Mouse (Mus musculus) C2C12 (cell line): ENCODE data around the gene Cflar. TPM values are rescaled to one million over a fixed set of nuclear protein-coding genes. Genes with fewer than 3 reads are reported as not detected.

Source experiments
- H3K27me3 ChIP-seq: one replicate; pipeline ENCODE4 v1.6.1; 2011; ENCODE audit not compliant: control insufficient read depth, insufficient read depth, insufficient read length
- H3K36me3 ChIP-seq: one replicate; pipeline ENCODE4 v1.6.1; 2011; ENCODE audit not compliant: control insufficient read depth, insufficient read depth
- H3K4me3 ChIP-seq: one replicate; pipeline ENCODE4 v1.5.1; 2011; ENCODE audit warnings: mild to moderate bottlenecking, control low read depth; ENCODE audit not compliant: poor library complexity, insufficient read depth, severe bottlenecking
- H3K79me2 ChIP-seq: one replicate; pipeline ENCODE4 v1.6.1; 2011; ENCODE audit not compliant: control insufficient read depth, insufficient read depth
- H3K79me3 ChIP-seq: one replicate; pipeline ENCODE4 v1.6.1; 2011; ENCODE audit warnings: low read depth, control low read depth
- H3ac ChIP-seq: one replicate; pipeline ENCODE3; 2011; ENCODE audit warnings: low read depth; ENCODE audit not compliant: control insufficient read depth, insufficient read length
- CEBPB ChIP-seq: IDR thresholded peaks from one replicate; pipeline ENCODE4 v1.6.1; 2011; ENCODE audit warnings: low read depth, mild to moderate bottlenecking, control low read depth, moderate library complexity
- CTCF ChIP-seq: IDR thresholded peaks from one replicate; pipeline ENCODE4 v1.5.1; 2011; ENCODE audit not compliant: control insufficient read depth, insufficient read depth, insufficient read length
- FOSL1 ChIP-seq: IDR thresholded peaks from one replicate; pipeline ENCODE4 v1.8.0; 2011; ENCODE audit warnings: mild to moderate bottlenecking, low read length; ENCODE audit not compliant: poor library complexity, insufficient read depth, severe bottlenecking
- MAX ChIP-seq: IDR thresholded peaks from one replicate; pipeline ENCODE4 v1.6.1; 2011; ENCODE audit warnings: mild to moderate bottlenecking, control low read depth
- MYOD1 ChIP-seq: IDR thresholded peaks from one replicate; pipeline ENCODE4 v1.6.1; 2011; ENCODE audit warnings: low read depth; ENCODE audit not compliant: control insufficient read depth, insufficient read length
- MYOG ChIP-seq: IDR thresholded peaks from one replicate; pipeline ENCODE4 v1.6.1; 2011; ENCODE audit not compliant: control insufficient read depth, insufficient read length; ENCODE audit errors: extremely low read depth
- USF1 ChIP-seq: IDR thresholded peaks from one replicate; pipeline ENCODE4 v1.6.1; 2011; ENCODE audit warnings: low read depth, mild to moderate bottlenecking, control low read depth, moderate library complexity
- polyA plus RNA-seq: library from polyadenylated mRNA; unstranded; fragments of >200 nt; fragmentation: generic; extraction: Trizol; gene quantifications from one replicate; pipeline ENCODE4 v1.2.1, GENCODE M21; 2012; ENCODE audit warnings: missing spikeins

Cflar gene
- polyA plus RNA-seq, 1 experiment = 23.6 TPM

DNA sequence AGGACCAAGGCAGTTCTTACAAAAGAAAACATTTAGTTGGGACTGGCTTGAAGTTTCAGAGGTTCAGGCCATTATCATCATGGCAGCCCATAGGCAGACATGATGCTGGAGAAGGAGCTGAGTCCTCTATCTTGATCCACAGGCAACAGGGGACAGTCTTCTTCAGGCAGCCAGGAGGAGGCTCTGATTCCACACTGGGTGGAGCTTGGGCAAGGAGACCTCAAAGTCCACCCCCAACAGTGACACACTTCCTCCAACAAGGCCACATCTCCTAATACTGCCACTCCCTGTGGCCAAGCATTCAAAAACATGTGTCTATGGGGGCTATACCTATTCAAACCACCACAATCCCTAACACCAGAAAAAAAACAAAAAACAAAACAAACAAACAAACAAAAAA is 62.0 kb downstream of the Cflar start:
- TF ChIP-seq CEBPB (no peak), MYOD1 (no peak), MAX (no peak), CTCF (no peak), MYOG (no peak), USF1 (no peak), FOSL1 (no peak)
- no peaks in the 10 kb centered on the region for H3K27me3 ChIP-seq
- no peaks in the 10 kb centered on the region for H3K79me3 ChIP-seq
- H3K36me3 ChIP-seq = no peaks in the 10 kb centered on the region
- H3K4me3 ChIP-seq = no peak overlapping the region
- H3K79me2 ChIP-seq = no peaks in the 10 kb centered on the region
- H3ac ChIP-seq = no peak overlapping the region

DNA sequence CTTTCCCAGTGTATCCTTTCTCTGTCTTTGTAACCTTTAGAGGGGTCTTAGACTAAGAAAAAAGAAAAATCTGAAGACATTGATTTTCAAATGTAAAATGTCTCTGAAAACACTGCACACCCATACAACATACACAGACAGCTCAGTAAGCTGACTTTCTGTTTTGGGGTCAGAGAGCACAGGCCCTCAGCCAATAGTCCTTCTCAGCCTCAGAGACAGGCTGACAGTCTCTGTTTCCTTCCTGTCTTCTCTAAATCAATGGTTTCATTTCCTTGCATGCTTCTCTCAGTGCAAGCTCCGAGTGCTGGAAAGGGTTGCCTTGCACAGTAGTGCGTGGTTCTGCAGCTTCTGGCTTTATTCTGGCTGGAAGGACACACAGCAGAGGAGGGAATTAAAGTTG is 62.6 kb downstream of the Cflar start:
- TF ChIP-seq FOSL1 (no peak), MAX (no peak)
- H3K36me3 ChIP-seq = no peaks in the 10 kb centered on the region

DNA sequence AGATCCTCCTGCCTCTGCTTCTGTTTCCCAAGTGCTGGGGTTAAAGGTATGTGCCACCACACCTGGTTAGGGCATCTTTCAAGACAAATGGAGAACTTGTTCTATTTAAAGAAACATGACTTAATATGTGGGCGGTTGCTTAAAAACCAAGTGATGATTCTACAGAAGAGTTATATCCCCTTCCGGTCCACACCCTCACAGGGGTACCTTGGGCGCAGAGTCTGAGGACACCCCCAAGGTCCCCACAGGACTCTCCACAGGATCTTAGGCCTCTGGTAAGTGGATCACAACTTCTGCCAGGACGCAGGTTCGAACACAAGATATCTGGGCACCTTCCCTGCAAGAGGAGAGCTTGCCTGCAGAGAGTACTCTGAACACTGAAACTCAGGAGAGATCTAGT is 64.1 kb downstream of the Cflar start:
- no peak for TF ChIP-seq CEBPB
- TF ChIP-seq USF1 = no peak
- TF ChIP-seq FOSL1 = no peak
- TF ChIP-seq MAX = no peak
- no peak for TF ChIP-seq MYOG
- TF ChIP-seq MYOD1 = no peak
- TF ChIP-seq CTCF = no peak
- no peaks in the 10 kb centered on the region for H3K79me2 ChIP-seq
- no peak overlapping the region for H3ac ChIP-seq
- H3K4me3 ChIP-seq = no peak overlapping the region
- no peaks in the 10 kb centered on the region for H3K79me3 ChIP-seq
- no peaks in the 10 kb centered on the region for H3K36me3 ChIP-seq
- no peaks in the 10 kb centered on the region for H3K27me3 ChIP-seq

More for the DNA sequence above, 62.6 kb downstream of the Cflar start:
- Histone ChIP-seq H3K79me2 (no peaks in the 10 kb centered on the region), H3K4me3 (no peak overlapping the region), H3K79me3 (no peaks in the 10 kb centered on the region), H3K27me3 (no peaks in the 10 kb centered on the region), H3ac (no peak overlapping the region)

DNA sequence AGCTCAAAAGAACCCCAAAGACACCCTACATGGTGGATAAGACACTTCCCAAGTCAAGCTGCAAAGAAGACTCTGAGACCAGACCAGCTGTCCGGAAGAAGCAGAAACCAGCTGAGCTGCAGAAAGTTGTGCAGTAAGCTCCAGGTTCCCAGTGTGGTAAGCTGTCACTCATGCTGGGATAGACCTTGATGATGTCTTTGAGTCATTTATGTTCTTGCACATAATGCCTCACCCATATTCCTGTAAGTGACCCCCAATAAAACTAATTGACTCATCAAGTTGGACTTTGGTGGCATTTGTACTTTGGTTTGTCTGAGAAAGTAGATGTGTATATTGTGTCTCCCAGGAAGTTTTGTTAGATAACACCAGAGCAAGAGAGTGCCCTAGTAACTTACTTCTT is 66.3 kb downstream of the Cflar start:
- Histone ChIP-seq H3K79me3 (no peaks in the 10 kb centered on the region), H3K27me3 (no peaks in the 10 kb centered on the region), H3K36me3 (no peaks in the 10 kb centered on the region), H3K4me3 (no peak overlapping the region), H3K79me2 (no peaks in the 10 kb centered on the region), H3ac (no peak overlapping the region)
- TF ChIP-seq CEBPB (no peak), MAX (no peak)

DNA sequence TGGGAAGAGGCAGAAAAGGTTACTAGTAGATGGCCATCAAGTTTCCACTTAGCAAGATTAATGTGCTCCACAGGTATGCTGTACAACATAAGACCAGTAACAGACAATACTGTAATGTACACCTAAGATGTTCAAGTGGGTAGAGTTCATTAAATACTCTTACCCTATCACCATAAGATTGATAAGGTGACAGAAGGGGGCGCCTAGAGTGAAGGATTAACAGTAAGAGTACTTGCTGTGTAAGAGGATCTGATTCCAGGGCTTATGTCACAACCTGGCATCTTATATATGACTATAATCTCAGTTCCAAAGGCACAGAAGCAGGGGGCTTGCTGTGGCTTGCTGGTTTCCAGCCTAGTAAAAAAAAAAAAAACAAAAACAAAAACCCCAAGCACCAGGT is 66.9 kb downstream of the Cflar start:
- Histone ChIP-seq H3K4me3 (no peak overlapping the region), H3K36me3 (no peaks in the 10 kb centered on the region), H3ac (no peak overlapping the region), H3K79me2 (no peaks in the 10 kb centered on the region), H3K79me3 (no peaks in the 10 kb centered on the region), H3K27me3 (no peaks in the 10 kb centered on the region)
- TF ChIP-seq CTCF (no peak), FOSL1 (no peak), MYOG (no peak), CEBPB (no peak), USF1 (no peak), MAX (no peak), MYOD1 (no peak)

DNA sequence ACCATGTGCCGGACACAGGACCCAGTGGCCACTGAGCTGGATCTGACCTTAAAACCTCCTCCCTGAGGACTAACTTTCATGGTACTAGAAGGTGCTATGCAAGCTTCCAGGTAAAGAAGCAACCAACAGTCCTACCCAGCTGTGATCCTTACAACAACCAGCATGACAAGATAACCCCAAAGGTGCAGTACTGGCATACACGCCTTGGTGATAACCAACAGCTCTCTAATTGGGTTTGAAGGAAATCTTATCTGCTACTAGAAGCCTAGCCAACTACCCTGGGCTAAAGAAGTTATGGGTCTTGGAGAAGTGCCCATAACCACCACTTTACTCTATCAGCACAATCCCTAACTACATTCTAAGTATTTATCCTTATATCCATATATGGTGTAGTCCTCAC is 75.0 kb downstream of the Cflar start:
- Histone ChIP-seq H3K79me2 (no peaks in the 10 kb centered on the region), H3K36me3 (no peaks in the 10 kb centered on the region)

DNA sequence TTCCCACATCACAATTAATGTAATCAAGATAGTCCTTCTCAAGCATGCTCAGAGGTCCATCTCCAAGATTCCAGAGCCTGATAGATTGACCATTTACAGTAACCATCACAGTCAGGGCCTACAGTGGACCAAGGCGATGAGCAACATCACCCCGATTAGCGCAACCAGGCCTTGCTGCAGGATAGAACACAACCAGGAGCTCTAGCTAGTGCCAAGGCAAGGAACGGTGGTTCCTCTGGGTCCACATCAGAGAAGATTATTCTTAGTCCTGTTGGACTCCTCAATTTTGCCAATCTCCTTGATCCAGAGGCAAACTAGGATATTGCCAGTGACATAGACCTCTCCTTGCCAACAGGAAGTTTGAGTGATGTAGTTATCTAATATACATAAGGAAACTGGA is 77.1 kb downstream of the Cflar start:
- Histone ChIP-seq H3K27me3 (no peaks in the 10 kb centered on the region), H3ac (no peak overlapping the region), H3K4me3 (no peak overlapping the region), H3K36me3 (no peaks in the 10 kb centered on the region), H3K79me3 (no peaks in the 10 kb centered on the region), H3K79me2 (no peaks in the 10 kb centered on the region)
- TF ChIP-seq MAX (no peak), CTCF (no peak), CEBPB (no peak), MYOG (no peak), USF1 (no peak), FOSL1 (no peak), MYOD1 (no peak)

More for the DNA sequence above, 75.0 kb downstream of the Cflar start:
- H3K27me3 ChIP-seq = no peaks in the 10 kb centered on the region
- no peaks in the 10 kb centered on the region for H3K79me3 ChIP-seq
- no peak overlapping the region for H3K4me3 ChIP-seq
- TF ChIP-seq MYOD1 (no peak), CEBPB (no peak), MYOG (no peak), USF1 (no peak), FOSL1 (no peak)
- no peak overlapping the region for H3ac ChIP-seq
